Mouse (Mus musculus) ES-Bruce4 (cell line): ENCODE results near the gene Il1rap.

Source experiments
- CTCF ChIP-seq: IDR thresholded peaks from one replicate; pipeline ENCODE4 v1.8.1; 2011; ENCODE audit warnings: low read depth, low read length
- EP300 ChIP-seq: IDR thresholded peaks from 2 replicates; pipeline ENCODE4 v1.6.1; 2011; ENCODE audit warnings: low read depth, low read length; ENCODE audit not compliant: insufficient read depth
- POLR2A ChIP-seq: IDR thresholded peaks from one replicate; pipeline ENCODE4 v1.8.1; 2011; ENCODE audit warnings: low read length; ENCODE audit not compliant: insufficient read depth

DNA sequence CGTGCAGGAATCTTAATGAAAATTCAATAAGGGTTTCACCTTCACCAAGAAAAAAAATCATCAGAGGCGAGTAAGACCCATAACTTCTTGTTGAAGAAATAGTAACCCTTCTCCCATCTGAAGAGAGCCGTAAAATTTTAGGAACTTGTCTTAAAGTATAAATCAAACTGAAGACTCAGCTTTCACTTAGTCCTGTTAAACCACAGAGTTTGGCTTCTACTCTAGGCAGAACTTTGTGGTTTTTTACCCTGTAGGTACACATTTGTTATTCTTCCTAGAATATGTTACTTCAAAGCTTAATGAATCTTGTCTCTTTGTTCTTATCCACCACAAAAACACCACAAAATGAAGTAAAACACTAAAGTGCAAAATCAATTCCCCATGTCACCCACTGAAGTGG is 29.3 kb upstream of the Il1rap start:
- TF ChIP-seq POLR2A = no peak
- no peak for TF ChIP-seq EP300
- TF ChIP-seq CTCF = no peak
